Mouse (Mus musculus) CH12.LX (cell line): Measurements from ENCODE around the gene G3bp2. TPM values are rescaled to one million over a fixed set of nuclear protein-coding genes. Genes with fewer than 3 reads are reported as not detected.
"Not testable (repeated sequence)": the region's sequence is repeated elsewhere in the genome, so short reads cannot be mapped to it uniquely, and the experiment has no call there.

Experiments
- DNase-seq: peaks from one replicate; pipeline ENCODE4 v3.0.0-alpha.2; 2013; ENCODE audit errors: extremely low read depth
- H3K27ac ChIP-seq: 2 replicates; pipeline ENCODE4 v1.5.1; 2012; ENCODE audit warnings: low read depth, mild to moderate bottlenecking, control low read depth, moderate library complexity; ENCODE audit not compliant: insufficient read depth
- H3K27me3 ChIP-seq: replicated peaks from 2 replicates; pipeline ENCODE3; 2012; ENCODE audit warnings: inconsistent platforms
- H3K36me3 ChIP-seq, 2 experiments: replicated peaks in 1 of 2; 2 replicates each; pipeline versions ENCODE3 to v1.6.1; 2012; ENCODE audit warnings: inconsistent platforms in 1 of 2, low read length in 1 of 2, mild to moderate bottlenecking in 1 of 2, mixed read lengths in 1 of 2, moderate library complexity in 1 of 2; ENCODE audit not compliant: control insufficient read depth in 1 of 2, insufficient read depth in 1 of 2
- H3K4me1 ChIP-seq, 2 experiments: 2 replicates each; pipeline ENCODE4 v1.6.1; 2012; ENCODE audit warnings: inconsistent platforms in 1 of 2, moderate library complexity in 1 of 2; ENCODE audit not compliant: insufficient read depth in 2 of 2, control insufficient read depth in 1 of 2
- H3K4me2 ChIP-seq: 2 replicates; pipeline ENCODE4 v1.6.1; 2012; ENCODE audit warnings: low read depth, mild to moderate bottlenecking, control low read depth; ENCODE audit not compliant: poor library complexity, insufficient read depth, severe bottlenecking
- H3K4me3 ChIP-seq, 3 experiments: fragments of 150-350 bp in 1 of 3; sonication (generic) in 1 of 3; replicated peaks in 1 of 3; 2 replicates each; pipeline versions ENCODE3 to v1.5.1; 2011 to 2012; ENCODE audit warnings: low read depth in 2 of 3, low read length in 2 of 3, mild to moderate bottlenecking in 2 of 3, moderate library complexity in 2 of 3, control low read depth in 1 of 3, improper control_type of control experiment in 1 of 3, inconsistent platforms in 1 of 3, mixed read lengths in 1 of 3; ENCODE audit not compliant: poor library complexity in 1 of 3
- H3K79me2 ChIP-seq: replicated peaks from 2 replicates; pipeline ENCODE4 v1.6.1; 2012; ENCODE audit warnings: mild to moderate bottlenecking, moderate library complexity; ENCODE audit not compliant: control insufficient read depth, poor library complexity, insufficient read depth, severe bottlenecking; ENCODE audit errors: extremely low read depth
- H3K9ac ChIP-seq: 2 replicates; pipeline ENCODE4 v1.6.1; 2012; ENCODE audit warnings: low read depth, mild to moderate bottlenecking, control low read depth, moderate library complexity; ENCODE audit not compliant: insufficient read depth
- H3K9me3 ChIP-seq: replicated peaks from 2 replicates; pipeline ENCODE3; 2012; ENCODE audit warnings: low read length, inconsistent platforms, mixed read lengths
- CHD1 ChIP-seq: IDR thresholded peaks from 2 replicates; pipeline ENCODE4 v1.6.1; 2012; ENCODE audit warnings: low read depth, low read length, improper control_type of control experiment, inconsistent platforms
- HCFC1 ChIP-seq: IDR thresholded peaks from 2 replicates; pipeline ENCODE4 v1.6.1; 2012; ENCODE audit warnings: low read depth, mild to moderate bottlenecking, inconsistent platforms, low read length, improper control_type of control experiment
- JUN ChIP-seq: IDR thresholded peaks from 2 replicates; pipeline ENCODE4 v1.6.1; 2011; ENCODE audit warnings: low read depth, mild to moderate bottlenecking, low read length, improper control_type of control experiment, moderate library complexity; ENCODE audit not compliant: insufficient read depth
- MEF2A ChIP-seq: IDR thresholded peaks from 2 replicates; pipeline ENCODE4 v1.6.1; 2014; ENCODE audit warnings: low read depth, mild to moderate bottlenecking, inconsistent platforms, low read length, improper control_type of control experiment, borderline replicate concordance
- PAX5 ChIP-seq: IDR thresholded peaks from 2 replicates; pipeline ENCODE4 v1.6.1; 2012; ENCODE audit warnings: low read length, inconsistent platforms, mixed read lengths
- POLR2AphosphoS2 ChIP-seq: IDR thresholded peaks from 2 replicates; pipeline ENCODE4 v1.6.1; 2011; ENCODE audit warnings: low read depth, low read length, improper control_type of control experiment
- SIN3A ChIP-seq: IDR thresholded peaks from 2 replicates; pipeline ENCODE4 v1.6.1; 2012; ENCODE audit warnings: low read length, improper control_type of control experiment, inconsistent platforms
- SMC3 ChIP-seq: IDR thresholded peaks from 2 replicates; pipeline ENCODE4 v1.6.1; 2011; ENCODE audit warnings: low read depth, low read length, improper control_type of control experiment
- dilution Hi-C: fragments of 300-500 bp; cut with MboI; formaldehyde crosslinking; loops from 2 replicates; pipeline ENCODE4 v1.14.3; 2020; ENCODE audit warnings: low sequenced_read_pairs; ENCODE audit not compliant: extremely low pct_unique_long_range_greater_than_20kb, extremely low pct_ligation_motif_present
- in situ Hi-C: fragments of 300-500 bp; cut with MboI; formaldehyde crosslinking; loops from 3 replicates; pipeline ENCODE4 v1.14.3; 2019; ENCODE audit warnings: low sequenced_read_pairs, low pct_ligation_motif_present, low pct_unique_long_range_greater_than_20kb, mixed read lengths
- polyA plus RNA-seq: library from polyadenylated mRNA; unstranded; fragments of >175 nt; gene quantifications from 2 replicates; pipeline ENCODE4 v1.2.1, GENCODE M21; 2012; ENCODE audit warnings: low read depth; ENCODE audit not compliant: insufficient read length
- total RNA-seq, 2 experiments: library from RNA; depleted of rRNA; stranded (reverse); fragments of 300-350 nt in 1 of 2; fragments of >200 nt in 1 of 2; gene quantifications; 2 replicates each; pipeline ENCODE4 v1.2.3; 2012 to 2014

The G3bp2 gene
- total and polyA plus RNA-seq, 3 experiments, result 38.8 to 114 (median 99.7) TPM

- dilution Hi-C loops, H3K9ac ChIP-seq, in situ Hi-C loops, H3K4me2 ChIP-seq, H3K27me3 ChIP-seq, H3K27ac ChIP-seq, H3K79me2 ChIP-seq, DNase-seq, H3K4me3 ChIP-seq, H3K9me3 ChIP-seq: not testable (repeated sequence)
- peaks cover 4 to 29% of the 10 kb centered on the region in 2 experiments for H3K4me1 ChIP-seq
- H3K36me3 ChIP-seq, result peaks cover 0 to 23% of the 10 kb centered on the region in 2 experiments
These were observed 49.5 kb upstream of the G3bp2 start for GRCm38 (mm10) chr5:92133006-92133405.

- dilution Hi-C loops (no loop called here), in situ Hi-C loops (no loop called here)
- peaks cover 0 to 23% of the 10 kb centered on the region in 2 experiments for H3K36me3 ChIP-seq
- H3K4me1 ChIP-seq, result peaks cover 4 to 38% of the 10 kb centered on the region in 2 experiments
- H3K9ac ChIP-seq, result no peak overlapping the region
- TF ChIP-seq SMC3, result no peak
- no peak for TF ChIP-seq HCFC1
- TF ChIP-seq POLR2AphosphoS2, result no peak
- no peak overlapping the region for H3K27ac ChIP-seq
- no peak for DNase-seq
- no peaks in the 10 kb centered on the region for H3K79me2 ChIP-seq
- H3K4me3 ChIP-seq, result no peak overlapping the region
- no peaks in the 10 kb centered on the region for H3K27me3 ChIP-seq
- H3K9me3 ChIP-seq, result no peaks in the 10 kb centered on the region
- H3K4me2 ChIP-seq, result no peak overlapping the region
These were observed 48.6 kb upstream of the G3bp2 start for GRCm38 (mm10) chr5:92132127-92132526.

- in situ Hi-C loops, result no loop called here
- Histone ChIP-seq H3K79me2 (no peaks in the 10 kb centered on the region), H3K27me3 (no peaks in the 10 kb centered on the region), H3K9ac (no peak overlapping the region), H3K4me1 (peaks cover 0 to 28% of the 10 kb centered on the region in 2 experiments; a peak in 3 of 4 replicates), H3K36me3 (peaks cover 0 to 26% of the 10 kb centered on the region in 2 experiments), H3K9me3 (no peaks in the 10 kb centered on the region)
- TF ChIP-seq POLR2AphosphoS2 (no peak), CHD1 (no peak), SIN3A (no peak), JUN (no peak), PAX5 (no peak), MEF2A (no peak)
- TF ChIP-seq, all 38 proteins: peak for 0
- DNase-seq, result no peak
- dilution Hi-C loops, result no loop called here
- H3K4me2 ChIP-seq, result no peak overlapping the region
- no peak overlapping the region for H3K4me3 ChIP-seq
- H3K27ac ChIP-seq, result no peak overlapping the region
These were observed 46.6 kb upstream of the G3bp2 start for GRCm38 (mm10) chr5:92130040-92130682.
